Mouse (Mus musculus) embryonic facial prominence, embryonic 10.5 days (tissue): ENCODE measurements around the gene Vps18. TPM values are rescaled to one million over a fixed set of nuclear protein-coding genes. Genes with fewer than 3 reads are reported as not detected.

Source experiments
- DNase-seq: peaks from one replicate; pipeline ENCODE4 v3.0.0-alpha.2; 2017; ENCODE audit warnings: low spot score
- H3K27ac ChIP-seq: fragments of 300-500 bp; sonication (generic); replicated peaks from 2 replicates; pipeline ENCODE4 v1.5.1; 2016; ENCODE audit warnings: mild to moderate bottlenecking
- H3K27me3 ChIP-seq: fragments of 300-500 bp; sonication (generic); replicated peaks from 2 replicates; pipeline ENCODE4 v1.6.1; 2016; ENCODE audit warnings: low read depth, mild to moderate bottlenecking; ENCODE audit not compliant: poor library complexity, severe bottlenecking
- H3K36me3 ChIP-seq: fragments of 300-500 bp; sonication (generic); replicated peaks from 2 replicates; pipeline ENCODE4 v1.6.1; 2016; ENCODE audit warnings: mild to moderate bottlenecking, moderate library complexity
- H3K4me1 ChIP-seq: fragments of 300-500 bp; sonication (generic); 2 replicates; pipeline ENCODE4 v1.6.1; 2016
- H3K4me3 ChIP-seq: fragments of 300-500 bp; sonication (generic); 2 replicates; pipeline ENCODE4 v1.5.1; 2016; ENCODE audit warnings: mild to moderate bottlenecking, moderate library complexity
- H3K9me3 ChIP-seq: fragments of 300-500 bp; sonication (generic); 2 replicates; pipeline ENCODE4 v1.6.1; 2016; ENCODE audit warnings: mild to moderate bottlenecking
- WGBS: fragments of 180-500 bp; shearing (Covaris S2); methylation state at CpG from one replicate; pipeline ENCODE4 v1.1.7; 2016; 5-methylcytosine and 5-hydroxymethylcytosine counted together
- polyA plus RNA-seq: library from polyadenylated mRNA; unstranded; fragments of >200 nt; fragmentation: Nextera tagmentation; extraction: Ambion mirVana; gene quantifications from 2 replicates; pipeline ENCODE4 v1.2.1, GENCODE M21; 2016

The Vps18 gene
- polyA plus RNA-seq, 1 experiment from 2014 or later = 23.1 TPM

GRCm38 (mm10) chr2:119337425-119338265 lies 49.1 kb downstream of the Vps18 start:
- H3K27ac ChIP-seq = peak overlapping the region; percentile 95
- 8% methylated on average over 60 of the region's 60 CpGs for WGBS
- peak overlapping the region; percentile 76 for H3K4me3 ChIP-seq
- H3K4me1 ChIP-seq = peaks cover 17% of the 10 kb centered on the region
- H3K9me3 ChIP-seq = no peaks in the 10 kb centered on the region
- DNase-seq = peak; percentile 90
- H3K36me3 ChIP-seq = no peaks in the 10 kb centered on the region
- H3K27me3 ChIP-seq = peaks cover 42% of the 10 kb centered on the region

DNA sequence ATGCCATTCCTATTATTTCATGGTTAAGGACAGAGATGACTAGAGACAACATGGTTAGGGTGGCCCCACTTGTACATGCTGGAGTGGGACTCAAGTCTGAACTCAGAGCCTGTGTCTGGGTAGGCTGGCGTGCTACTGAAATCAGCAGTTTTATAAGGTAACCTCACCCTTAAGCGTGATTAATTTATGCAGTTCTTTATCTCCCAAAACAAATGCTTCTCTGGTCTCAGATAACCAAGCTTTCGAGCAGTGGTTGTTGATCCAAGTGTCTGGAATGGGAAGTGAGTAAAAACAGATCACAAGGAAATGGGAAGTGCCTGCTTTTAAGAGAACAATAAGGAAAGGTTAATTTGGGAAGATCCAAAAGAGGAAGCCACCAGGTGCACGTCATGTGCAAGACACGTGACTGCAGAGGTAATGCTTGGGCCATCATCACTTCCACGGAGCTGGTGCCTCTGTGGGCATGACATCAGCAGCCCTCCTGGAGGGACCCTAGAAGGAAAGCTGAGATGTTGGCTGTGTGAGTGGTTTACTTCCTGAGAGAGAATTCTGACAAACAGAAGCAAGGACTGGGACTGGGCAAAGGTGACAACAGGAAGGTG lies 56.1 kb downstream of the Vps18 start:
- H3K4me1 ChIP-seq = no peaks in the 10 kb centered on the region
- H3K27me3 ChIP-seq = peaks cover 5% of the 10 kb centered on the region
- no peak for DNase-seq
- H3K9me3 ChIP-seq = no peaks in the 10 kb centered on the region
- 58% methylated on average over 6 of the region's 6 CpGs for WGBS
- H3K36me3 ChIP-seq = no peaks in the 10 kb centered on the region
- H3K27ac ChIP-seq = no peak overlapping the region
- no peak overlapping the region for H3K4me3 ChIP-seq

Other genes with a start within 250 kb of the Vps18 start
- 54.0 and 58.3 TPM in 2 replicates for gene Knl1, start 241.6 kb upstream of the Vps18 start, polyA plus RNA-seq
- gene Rad51, start 175.9 kb upstream of the Vps18 start, polyA plus RNA-seq = 90.9 and 94.1 TPM in 2 replicates
- 47.3 and 50.7 TPM in 2 replicates for gene Rmdn3, start 131.7 kb upstream of the Vps18 start, polyA plus RNA-seq
- gene Gchfr, start 121.0 kb upstream of the Vps18 start, polyA plus RNA-seq = 5.3 and 6.1 TPM in 2 replicates
- 0.77 and 1.0 TPM in 2 replicates for gene Gm14137, start 114.2 kb upstream of the Vps18 start, polyA plus RNA-seq
- 52.9 and 58.5 TPM in 2 replicates for gene Zfyve19, start 80.1 kb upstream of the Vps18 start, polyA plus RNA-seq
- gene Dnajc17, start 79.9 kb upstream of the Vps18 start, polyA plus RNA-seq = 25.2 and 25.4 TPM in 2 replicates
- gene Ppp1r14d, start 58.8 kb upstream of the Vps18 start, polyA plus RNA-seq = 0.20 TPM in 2 replicates
- 11.1 and 11.4 TPM in 2 replicates for gene Spint1, start 51.4 kb upstream of the Vps18 start, polyA plus RNA-seq
- 0.74 and 2.5 TPM in 2 replicates for gene Rhov, start 17.5 kb upstream of the Vps18 start, polyA plus RNA-seq
- gene Dll4, start 37.0 kb downstream of the Vps18 start, polyA plus RNA-seq = 4.4 and 4.6 TPM in 2 replicates
- gene Chac1, start 62.5 kb downstream of the Vps18 start, polyA plus RNA-seq = 0.90 and 1.1 TPM in 2 replicates
- 3.5 and 4.3 TPM in 2 replicates for gene Ino80, start 188.9 kb downstream of the Vps18 start, polyA plus RNA-seq